Mouse (Mus musculus) hematopoietic stem cell, adult 5-6 weeks (primary cell): ENCODE data around the gene Taf12. TPM values are rescaled to one million over a fixed set of nuclear protein-coding genes. Genes with fewer than 3 reads are reported as not detected.

Source experiments
- ATAC-seq, 2 experiments: fragments of 125-278 bp in 1 of 2; replicated peaks in 1 of 2; 2 replicates each; pipeline ENCODE4 v1.8.0; 2016 to 2017; ENCODE audit warnings: inconsistent platforms in 2 of 2, mild to moderate bottlenecking in 2 of 2, moderate number of reproducible peaks in 2 of 2, low read depth in 1 of 2, moderate TSS enrichment in 1 of 2; ENCODE audit not compliant: low FRiP score in 2 of 2, poor library complexity in 2 of 2, severe bottlenecking in 2 of 2, insufficient read depth in 1 of 2, low TSS enrichment in 1 of 2
- total RNA-seq: library from RNA; stranded (forward); fragments of 172-1452, 232-1000 nt; gene quantifications from 2 replicates; pipeline ENCODE4 v1.2.3, GENCODE M21; 2017

Taf12 gene
- total RNA-seq, 1 experiment from 2014 or later = 44.1 TPM

DNA sequence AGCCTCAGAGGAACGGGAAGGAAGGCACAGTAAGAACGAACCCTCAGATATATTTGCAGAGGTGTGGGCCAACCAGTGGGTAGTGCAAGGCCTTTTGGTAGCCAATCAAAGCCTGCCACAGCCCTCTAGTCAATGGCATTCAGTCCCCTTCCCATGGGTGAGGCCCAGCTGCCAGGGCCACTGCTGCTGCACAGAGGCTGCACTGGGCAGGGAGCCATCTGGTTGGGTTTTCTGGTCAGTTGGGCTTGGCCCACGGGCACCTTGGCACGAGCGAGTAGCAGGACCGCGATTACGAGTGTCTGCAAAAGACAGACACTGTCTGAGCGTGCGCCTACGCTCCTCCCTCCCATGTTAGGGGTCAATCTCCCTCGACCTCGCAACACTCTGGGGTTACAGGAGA is 64.8 kb downstream of the Taf12 start:
- no peak for ATAC-seq

DNA sequence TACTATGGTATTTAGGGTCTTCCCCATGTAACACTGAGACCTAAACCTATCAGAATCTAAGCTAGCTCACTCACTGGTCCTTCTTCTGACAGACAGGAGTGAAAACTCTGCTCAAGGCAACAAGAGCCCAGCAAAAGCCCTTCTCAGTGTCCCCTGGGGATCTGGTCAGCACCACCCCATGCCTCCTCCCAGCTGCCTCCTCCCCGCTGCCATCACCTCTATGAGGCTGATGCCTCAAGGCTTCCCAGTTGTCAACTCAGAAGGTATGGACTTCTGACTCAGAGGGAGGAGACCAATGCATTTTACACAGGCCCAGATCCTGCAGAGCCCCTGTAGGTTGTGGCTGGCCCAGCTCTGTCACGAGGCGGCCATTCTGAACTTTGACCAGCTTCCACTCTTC is 67.3 kb downstream of the Taf12 start:
- no peak for ATAC-seq

DNA sequence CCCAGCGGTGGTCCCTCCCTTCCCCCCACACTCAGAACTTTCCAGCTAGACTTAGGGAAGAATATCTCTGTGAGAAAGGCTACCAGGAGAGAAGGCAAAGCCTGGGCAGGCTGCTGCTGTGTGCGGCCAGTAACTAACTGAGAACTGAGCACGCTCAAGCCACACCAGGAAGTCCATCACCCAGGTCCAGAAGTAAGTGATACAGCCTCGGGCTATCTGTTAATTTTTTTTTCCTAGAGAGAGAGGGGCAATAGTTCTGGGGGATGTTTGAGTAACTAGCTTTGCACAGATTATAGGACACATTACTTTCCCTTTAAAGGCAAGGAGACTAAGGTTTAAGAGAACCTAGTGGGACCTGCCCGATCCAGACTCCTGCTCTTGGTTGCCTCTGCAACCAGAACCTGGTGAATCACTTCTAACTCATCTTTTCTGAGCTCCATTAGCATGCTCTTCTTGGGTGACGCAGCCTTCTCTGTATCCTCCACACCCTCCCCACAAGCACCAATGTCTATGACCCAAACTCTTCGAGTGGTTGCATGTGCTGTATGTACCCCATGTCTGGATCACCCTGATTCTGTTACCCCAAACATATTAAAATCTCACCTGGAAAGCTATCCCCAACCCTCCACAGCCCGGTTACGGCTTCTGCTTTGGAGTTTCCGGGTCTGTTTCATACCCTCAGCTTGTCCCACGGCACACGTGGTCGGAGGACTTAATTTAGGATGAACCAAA is 70.4 kb downstream of the Taf12 start:
- peak; percentile 33 to 35; a peak in 2 of 4 replicates for ATAC-seq

Other genes with a start within 250 kb of the Taf12 start
- gene Gm10300, start 199.7 kb upstream of the Taf12 start, total RNA-seq = 1.4 and 2.3 TPM in 2 replicates
- 63.9 and 72.9 TPM in 2 replicates for gene Epb41, start 199.1 kb upstream of the Taf12 start, total RNA-seq
- gene Oprd1, start 129.9 kb upstream of the Taf12 start, total RNA-seq = 0.06 TPM in 1 of 2 replicates, not detected in the other
- gene Ythdf2, start 62.1 kb upstream of the Taf12 start, total RNA-seq = 77.9 and 81.3 TPM in 2 replicates
- 25.0 and 31.9 TPM in 2 replicates for gene Gmeb1, start 12.8 kb upstream of the Taf12 start, total RNA-seq
- gene Rab42, start 29.0 kb downstream of the Taf12 start, total RNA-seq = not detected in 2 replicates
- 46.6 and 48.4 TPM in 2 replicates for gene Trnau1ap, start 55.2 kb downstream of the Taf12 start, total RNA-seq
- gene Rcc1, start 79.2 kb downstream of the Taf12 start, total RNA-seq = 30.1 and 32.0 TPM in 2 replicates
- gene Phactr4, start 148.1 kb downstream of the Taf12 start, total RNA-seq = 11.9 and 22.6 TPM in 2 replicates
- 9.3 and 16.6 TPM in 2 replicates for gene Med18, start 189.5 kb downstream of the Taf12 start, total RNA-seq
- 3.9 and 4.0 TPM in 2 replicates for gene Sesn2, start 236.1 kb downstream of the Taf12 start, total RNA-seq